Mouse (Mus musculus): ENCODE measurements at regions not wholly inside any gene's neighbourhood (a gene's known extent, or its start where the extent isn't known, plus 50 kb on each side); places are given as distances from the start of the nearest gene placed in this dataset.

GRCm38 (mm10) chr2:117951337-117951718, 160.3 kb upstream of the Thbs1 start:
- ATAC-seq (ENCODE audit: poor library complexity, severe bottlenecking): peak; percentile 84

GRCm38 (mm10) chr2:117958737-117959136, 152.9 kb upstream of the Thbs1 start:
- peak; percentile 51 for ATAC-seq (ENCODE audit: poor library complexity, severe bottlenecking)

DNA sequence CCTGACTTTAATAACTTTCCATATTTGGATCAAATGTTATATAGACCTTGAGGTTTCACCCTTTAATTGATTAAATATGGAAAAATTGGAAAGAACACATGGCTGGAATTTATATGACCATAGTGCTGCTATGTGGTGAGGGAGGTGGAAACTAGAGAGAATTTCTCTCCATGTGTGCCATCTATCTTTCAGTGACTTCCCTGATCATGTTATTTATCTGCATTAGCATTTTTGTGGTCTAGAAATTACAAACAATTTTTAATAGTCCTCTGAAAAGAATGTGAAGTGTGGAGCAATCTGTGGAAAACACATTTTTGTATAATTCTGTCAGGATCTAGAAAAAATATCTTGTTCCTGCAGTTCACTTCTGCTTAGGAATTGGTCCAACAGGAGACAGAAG, 152.2 kb upstream of the Thbs1 start:
- ATAC-seq (ENCODE audit: poor library complexity, severe bottlenecking): no peak

DNA sequence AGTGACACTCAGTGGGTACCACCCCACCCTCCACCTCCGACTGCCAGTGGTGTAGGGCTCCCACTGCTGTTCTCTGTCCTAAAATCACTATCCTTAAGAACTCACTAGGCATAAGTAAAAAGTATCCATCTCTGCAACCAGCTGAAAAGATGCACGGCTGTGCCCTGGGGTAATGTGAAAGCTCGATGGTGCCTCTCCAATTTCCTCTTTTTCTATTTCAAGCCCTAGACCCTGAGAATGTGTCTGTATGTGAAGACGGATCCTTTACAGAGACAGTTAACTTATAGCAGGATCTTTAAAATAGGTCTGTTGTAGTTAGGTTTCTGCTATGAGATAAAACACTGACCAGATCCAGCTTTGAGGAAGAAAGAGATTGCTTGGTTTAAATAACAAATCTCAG, 149.1 kb upstream of the Thbs1 start:
- ATAC-seq (ENCODE audit: poor library complexity, severe bottlenecking): peak; percentile 48

DNA sequence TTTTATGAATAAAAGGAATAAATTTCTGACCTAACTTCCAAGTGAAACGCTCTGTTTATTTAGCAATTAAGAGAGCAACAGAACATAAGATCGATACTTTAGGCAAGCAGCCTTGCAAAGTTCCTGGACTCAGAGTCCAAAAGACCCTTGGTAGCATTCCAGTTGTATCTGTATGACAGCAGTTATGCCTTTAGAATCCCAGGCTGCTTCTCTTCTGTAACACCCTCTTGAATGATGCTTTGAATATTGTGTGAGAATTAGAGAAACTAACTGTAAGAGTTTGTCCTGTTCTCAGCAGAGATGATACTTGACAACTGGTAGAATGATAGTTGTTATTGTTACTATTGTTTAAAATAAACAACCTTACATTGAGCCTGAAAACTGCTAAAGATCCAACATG, 148.2 kb upstream of the Thbs1 start:
- no peak for ATAC-seq (ENCODE audit: poor library complexity, severe bottlenecking)

DNA sequence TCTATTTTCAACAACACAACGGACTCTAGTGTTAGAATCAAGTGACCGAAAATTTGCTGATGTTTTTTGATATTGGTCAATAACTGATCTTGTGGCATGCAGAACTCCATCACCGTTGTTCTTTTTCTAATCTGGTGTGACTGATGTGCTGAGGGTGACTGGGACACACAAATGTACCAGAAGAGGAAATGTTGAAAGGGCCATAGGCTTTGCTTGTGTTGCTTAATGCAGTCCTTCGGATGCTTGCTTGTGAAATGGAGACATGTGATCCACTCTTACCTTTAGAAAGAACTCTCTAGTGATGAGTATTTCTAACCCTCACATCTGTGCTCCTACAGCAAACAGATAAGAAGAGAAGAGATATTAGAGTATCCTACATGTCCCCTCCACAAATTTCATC, 145.9 kb upstream of the Thbs1 start:
- ATAC-seq (ENCODE audit: poor library complexity, severe bottlenecking): peak; percentile 67

GRCm38 (mm10) chr2:117968731-117969130, 142.9 kb upstream of the Thbs1 start:
- peak; percentile 80 for ATAC-seq (ENCODE audit: poor library complexity, severe bottlenecking)

- ATAC-seq (ENCODE audit: poor library complexity, severe bottlenecking): no peak
These were observed 141.0 kb upstream of the Thbs1 start for GRCm38 (mm10) chr2:117970631-117971030.

GRCm38 (mm10) chr2:117977033-117977432, 134.6 kb upstream of the Thbs1 start:
- ATAC-seq (ENCODE audit: poor library complexity, severe bottlenecking): peak; percentile 99

GRCm38 (mm10) chr2:117980856-117981255, 130.8 kb upstream of the Thbs1 start:
- no peak for ATAC-seq (ENCODE audit: poor library complexity, severe bottlenecking)

GRCm38 (mm10) chr2:117984569-117984968, 127.1 kb upstream of the Thbs1 start:
- peak; percentile 71 for ATAC-seq (ENCODE audit: poor library complexity, severe bottlenecking)

DNA sequence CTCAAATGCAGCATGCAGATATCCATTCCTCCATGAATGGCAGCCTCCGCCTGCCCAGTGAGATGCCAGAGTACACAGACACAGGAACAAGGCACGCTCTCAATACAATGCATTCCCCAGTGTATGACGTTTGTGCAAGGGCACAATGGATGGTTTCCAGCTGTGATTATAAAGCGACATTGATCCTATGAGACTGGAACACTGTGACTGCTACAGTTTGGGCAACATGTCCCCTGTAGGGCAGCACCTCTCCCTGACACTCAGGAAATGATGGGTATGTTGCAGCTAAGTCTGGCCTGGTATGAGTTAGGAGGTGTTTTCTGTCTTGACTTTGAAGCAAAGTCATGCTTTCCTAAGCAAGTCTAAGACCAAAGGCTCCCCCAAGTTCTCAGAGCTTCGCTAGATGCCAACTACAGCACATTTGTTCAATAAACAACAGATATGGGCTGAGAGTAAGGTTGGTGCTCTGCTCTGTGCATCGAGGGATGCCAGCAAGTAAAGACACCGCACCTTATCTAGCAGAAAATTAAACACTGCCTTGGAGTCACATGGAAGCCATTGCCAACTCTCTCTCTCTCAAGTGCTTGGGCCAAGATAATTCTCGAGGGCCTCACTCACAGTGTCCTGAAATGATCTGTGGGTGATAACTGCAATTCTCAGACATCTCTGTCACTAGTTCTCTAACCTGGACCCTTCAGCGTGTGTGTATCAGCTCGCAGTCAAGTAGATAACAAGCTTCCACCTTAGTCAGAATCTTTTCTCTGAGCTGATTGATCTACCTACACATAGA, 124.1 kb upstream of the Thbs1 start:
- no peak for ATAC-seq (ENCODE audit: poor library complexity, severe bottlenecking)

DNA sequence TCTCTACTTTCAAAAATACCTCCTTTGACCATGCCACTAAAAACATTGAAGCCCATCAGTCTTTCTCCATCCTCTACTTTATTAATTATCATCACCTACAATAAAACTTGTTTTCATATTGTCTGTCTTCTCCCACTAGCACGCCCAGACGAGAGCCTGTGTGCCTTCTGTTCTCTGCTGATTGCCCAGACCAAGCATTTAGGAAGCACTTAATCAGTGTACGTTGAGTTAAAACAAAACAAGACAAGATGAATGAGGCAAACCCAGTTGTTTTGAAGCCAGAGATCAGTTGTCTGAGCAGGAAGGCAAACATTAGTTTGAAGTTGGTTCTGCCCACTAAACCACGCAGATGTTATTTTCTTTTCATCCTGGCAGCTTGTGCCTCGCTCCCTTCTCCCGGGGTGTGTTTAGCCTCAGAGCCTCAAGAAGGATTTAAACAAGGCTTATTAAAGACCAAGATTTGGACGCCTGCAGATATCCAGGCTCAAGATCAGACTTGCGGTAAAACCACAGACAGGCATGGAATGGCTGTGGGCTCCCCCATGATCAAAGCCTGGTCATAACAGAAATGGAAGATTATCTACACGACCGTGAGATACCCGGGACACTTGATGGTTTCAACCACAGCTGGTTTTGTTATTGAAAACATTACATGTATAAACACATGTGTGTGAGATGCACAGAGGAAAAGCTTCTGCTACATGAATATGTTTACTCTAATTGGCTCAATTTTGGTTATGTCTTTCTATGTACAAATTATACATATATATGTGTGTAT, 123.1 kb upstream of the Thbs1 start:
- no peak for ATAC-seq (ENCODE audit: poor library complexity, severe bottlenecking)

GRCm38 (mm10) chr2:117989215-117989614, 122.5 kb upstream of the Thbs1 start:
- peak; percentile 89 for ATAC-seq (ENCODE audit: poor library complexity, severe bottlenecking)

DNA sequence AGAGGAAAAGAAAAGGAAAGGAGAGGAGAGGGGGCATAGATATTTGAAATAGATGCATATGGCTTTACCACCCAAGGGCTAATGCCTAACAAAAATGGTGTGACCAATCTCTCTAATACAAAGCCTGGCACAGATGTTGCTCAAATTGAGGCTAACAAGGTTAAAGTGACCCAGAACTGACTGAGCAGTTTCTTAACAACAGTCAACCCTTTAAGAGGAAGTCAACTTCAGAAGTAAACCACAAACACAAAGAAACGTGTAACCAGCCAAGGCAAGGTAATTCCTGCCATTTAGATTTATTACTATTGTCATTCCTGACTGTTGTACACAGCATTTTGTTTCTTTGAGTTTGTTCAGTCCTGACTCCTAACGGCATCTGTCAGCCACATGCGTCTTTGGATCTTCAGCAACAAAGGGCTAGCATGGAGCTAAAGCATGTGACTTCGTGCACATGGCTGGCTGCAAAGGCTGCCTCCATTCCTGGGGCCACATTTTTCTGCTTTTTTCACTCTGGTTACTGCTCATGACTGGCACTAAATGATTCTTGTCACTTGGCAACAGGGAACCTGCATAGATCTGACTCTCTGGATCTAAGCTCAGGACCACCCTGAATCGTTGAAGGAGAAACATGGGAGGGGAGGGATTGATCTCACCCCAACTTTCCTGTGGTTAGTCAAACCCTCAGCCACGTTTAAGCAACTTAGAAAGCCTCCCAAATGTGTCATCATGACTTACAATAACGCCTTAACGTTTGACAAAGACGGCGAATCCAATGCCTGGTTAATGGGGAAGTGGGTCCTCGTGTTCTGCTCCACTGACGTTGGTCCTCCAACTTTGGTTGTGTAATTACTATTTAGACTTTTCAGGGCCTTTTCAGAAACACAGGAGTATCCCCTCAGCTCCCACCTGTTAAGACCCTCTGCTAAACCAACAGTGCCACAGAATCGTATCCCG, 115.3 kb upstream of the Thbs1 start:
- peak; percentile 86 for ATAC-seq (ENCODE audit: poor library complexity, severe bottlenecking)

GRCm38 (mm10) chr2:117999641-118000040, 112.0 kb upstream of the Thbs1 start:
- ATAC-seq (ENCODE audit: poor library complexity, severe bottlenecking): no peak

DNA sequence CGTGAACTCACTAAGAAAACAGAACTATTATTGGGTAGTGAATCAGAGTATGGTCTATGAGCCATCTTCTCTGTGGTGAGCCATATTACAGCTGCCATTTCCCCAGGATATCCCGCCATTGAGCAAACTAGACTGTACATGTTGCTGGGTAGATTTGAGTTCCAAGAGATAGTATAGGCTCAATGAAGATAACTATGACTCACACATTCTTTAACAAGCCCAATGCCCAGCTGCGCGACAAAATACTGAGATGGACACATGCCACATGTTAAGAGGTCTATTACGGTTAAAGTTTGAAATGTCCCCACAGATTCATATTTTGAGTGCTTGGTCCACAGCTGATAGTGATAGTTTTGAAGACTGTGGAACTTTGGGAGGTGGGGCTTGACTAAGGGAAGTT, 107.5 kb upstream of the Thbs1 start:
- no peak for ATAC-seq (ENCODE audit: poor library complexity, severe bottlenecking)

DNA sequence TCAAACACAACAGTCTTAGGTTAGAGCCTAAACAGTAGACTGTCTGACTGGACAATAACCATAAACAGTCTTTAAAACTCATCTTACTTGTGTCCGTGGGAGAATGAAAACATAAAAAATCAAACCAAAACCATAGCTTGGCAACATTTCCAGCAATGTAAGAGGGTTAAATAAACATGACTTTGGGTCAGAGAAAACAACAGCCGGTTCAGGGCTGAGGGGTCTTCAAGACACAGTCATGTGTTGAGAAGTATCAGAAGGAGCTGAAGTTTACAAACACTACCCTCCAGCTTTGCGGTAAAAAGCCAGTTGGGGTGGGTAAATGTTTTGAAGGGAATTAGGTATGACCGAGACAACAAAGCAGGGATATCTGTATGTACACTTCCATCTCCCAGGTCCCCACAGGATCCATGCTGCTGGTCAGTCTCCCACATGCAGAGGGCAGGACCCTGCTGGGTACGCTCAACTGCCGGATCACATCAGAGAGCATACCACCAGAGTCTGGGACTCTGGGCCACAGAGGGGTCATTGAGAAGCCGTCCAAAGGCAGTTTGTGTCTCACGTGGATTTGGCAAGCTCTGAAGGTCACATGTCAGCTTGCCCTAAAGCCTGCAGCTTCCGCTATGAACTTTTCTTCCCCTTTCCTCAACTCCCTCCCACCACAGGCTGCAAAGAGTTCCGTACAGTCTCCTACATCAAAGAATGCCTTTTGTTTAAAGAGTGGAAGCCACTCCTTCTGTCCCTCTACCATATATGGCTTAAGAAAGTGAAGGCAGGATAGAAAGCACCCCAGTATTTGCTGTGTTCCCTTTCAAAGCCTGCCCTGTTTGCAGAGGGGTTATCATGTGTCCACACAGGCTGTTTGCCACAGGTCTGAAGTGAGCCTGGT, 103.9 kb upstream of the Thbs1 start:
- peak; percentile 86 for ATAC-seq (ENCODE audit: poor library complexity, severe bottlenecking)

DNA sequence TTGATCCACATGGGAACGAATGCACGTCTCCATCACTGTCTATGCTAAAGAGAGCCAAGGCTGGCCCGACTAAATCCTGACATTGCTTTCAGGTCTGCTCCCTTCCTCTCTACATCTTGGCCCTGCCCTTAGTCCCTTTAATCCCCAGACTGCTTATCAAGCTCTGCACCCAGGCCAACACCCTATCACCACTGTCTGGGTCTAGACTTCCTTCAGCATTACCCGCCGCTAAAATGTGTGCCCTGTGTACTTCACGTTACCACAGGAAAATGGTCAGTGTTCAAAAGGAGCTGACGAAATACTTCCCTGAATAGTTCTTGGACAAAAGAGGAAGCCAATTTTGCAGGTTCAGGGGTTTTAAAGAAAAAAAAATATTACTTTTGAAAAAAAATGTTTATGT, 100.0 kb upstream of the Thbs1 start:
- peak; percentile 48 for ATAC-seq (ENCODE audit: poor library complexity, severe bottlenecking)

GRCm38 (mm10) chr2:118012211-118012610, 99.5 kb upstream of the Thbs1 start:
- peak; percentile 50 for ATAC-seq (ENCODE audit: poor library complexity, severe bottlenecking)

Measured in megakaryocyte, adult 5-6 weeks (primary cell).